Mouse (Mus musculus) kidney, postnatal 0 days (tissue): ENCODE measurements around the gene Stn1. TPM values are rescaled to one million over a fixed set of nuclear protein-coding genes. Genes with fewer than 3 reads are reported as not detected.

Source experiments
- ATAC-seq: fragments of 200-750 bp; cut with Nextera tagmentation; replicated peaks from 2 replicates; pipeline ENCODE4 v1.8.0; 2017; ENCODE audit warnings: low read depth, moderate number of reproducible peaks, moderate TSS enrichment, moderate library complexity; ENCODE audit not compliant: low FRiP score
- DNase-seq: peaks from one replicate; pipeline ENCODE4 v3.0.0-alpha.2; 2016; ENCODE audit warnings: low spot score
- H3K27ac ChIP-seq: fragments of 300-500 bp; sonication (generic); 2 replicates; pipeline ENCODE4 v1.5.1; 2014; ENCODE audit warnings: mild to moderate bottlenecking
- H3K27me3 ChIP-seq: fragments of 300-500 bp; sonication (generic); 2 replicates; pipeline ENCODE4 v1.6.1; 2014; ENCODE audit warnings: low read length, mixed read lengths; ENCODE audit not compliant: insufficient read depth
- H3K36me3 ChIP-seq: fragments of 300-500 bp; sonication (generic); 2 replicates; pipeline ENCODE4 v1.6.1; 2014; ENCODE audit warnings: low read length, mixed read lengths; ENCODE audit not compliant: insufficient read depth
- H3K4me1 ChIP-seq: fragments of 300-500 bp; sonication (generic); replicated peaks from 2 replicates; pipeline ENCODE4 v1.6.1; 2014; ENCODE audit warnings: antibody characterized with exemption, low read length, mixed read lengths; ENCODE audit not compliant: insufficient read depth
- H3K4me2 ChIP-seq: fragments of 300-500 bp; sonication (generic); 2 replicates; pipeline ENCODE4 v1.6.1; 2014; ENCODE audit warnings: mild to moderate bottlenecking, low read length, moderate library complexity, mixed read lengths
- H3K4me3 ChIP-seq: fragments of 300-500 bp; sonication (generic); replicated peaks from 2 replicates; pipeline ENCODE4 v1.5.1; 2014; ENCODE audit warnings: low read depth, low read length
- H3K9ac ChIP-seq: fragments of 300-500 bp; sonication (generic); 2 replicates; pipeline ENCODE4 v1.6.1; 2014; ENCODE audit warnings: low read depth, low read length
- H3K9me3 ChIP-seq: fragments of 300-500 bp; sonication (generic); replicated peaks from 2 replicates; pipeline ENCODE4 v1.6.1; 2016; ENCODE audit warnings: low read length, inconsistent platforms, mixed read lengths
- CTCF ChIP-seq: IDR thresholded peaks from 2 replicates; pipeline ENCODE4 v1.5.1; 2016; ENCODE audit warnings: antibody characterized with exemption, low read depth, mild to moderate bottlenecking, moderate library complexity
- WGBS: fragments of 180-500 bp; shearing (Covaris S2); extraction: QIAGEN DNeasy Blood & Tissue Kit; methylation state at CpG from one replicate; pipeline ENCODE4 v1.1.7; 2014; 5-methylcytosine and 5-hydroxymethylcytosine counted together
- polyA plus RNA-seq: library from polyadenylated mRNA; unstranded; fragments of >200 nt; fragmentation: Nextera tagmentation; extraction: Ambion mirVana; gene quantifications from 2 replicates; pipeline ENCODE4 v1.2.1, GENCODE M21; 2015

Stn1 gene
- polyA plus RNA-seq, 1 experiment from 2014 or later, result 31.5 TPM

GRCm38 (mm10) chr19:47548432-47549076, 11.2 kb upstream of the Stn1 start:
- H3K9ac ChIP-seq, result no peak overlapping the region
- H3K27ac ChIP-seq, result no peak overlapping the region; the same call in 1 of the 2 replicates
- 79% methylated on average over 11 of the region's 11 CpGs for WGBS
- no peaks in the 10 kb centered on the region for H3K27me3 ChIP-seq
- H3K9me3 ChIP-seq, result no peaks in the 10 kb centered on the region
- no peak overlapping the region for H3K4me3 ChIP-seq
- H3K4me2 ChIP-seq, result no peak overlapping the region
- no peak for TF ChIP-seq CTCF
- H3K36me3 ChIP-seq, result no peaks in the 10 kb centered on the region
- H3K4me1 ChIP-seq, result no peaks in the 10 kb centered on the region
- DNase-seq (peak; percentile 68), ATAC-seq (no peak)

- ATAC-seq, result no peak
- H3K27me3 ChIP-seq, result no peaks in the 10 kb centered on the region
- no peak overlapping the region for H3K4me3 ChIP-seq
- H3K9ac ChIP-seq, result no peak overlapping the region
- no peaks in the 10 kb centered on the region for H3K4me1 ChIP-seq
- no peak overlapping the region for H3K4me2 ChIP-seq
- DNase-seq, result no peak
- H3K9me3 ChIP-seq, result no peaks in the 10 kb centered on the region
- no peak overlapping the region for H3K27ac ChIP-seq
- TF ChIP-seq CTCF, result no peak
- no peaks in the 10 kb centered on the region for H3K36me3 ChIP-seq
Observed at GRCm38 (mm10) chr19:47545528-47545927, 8.2 kb upstream of the Stn1 start.

DNA sequence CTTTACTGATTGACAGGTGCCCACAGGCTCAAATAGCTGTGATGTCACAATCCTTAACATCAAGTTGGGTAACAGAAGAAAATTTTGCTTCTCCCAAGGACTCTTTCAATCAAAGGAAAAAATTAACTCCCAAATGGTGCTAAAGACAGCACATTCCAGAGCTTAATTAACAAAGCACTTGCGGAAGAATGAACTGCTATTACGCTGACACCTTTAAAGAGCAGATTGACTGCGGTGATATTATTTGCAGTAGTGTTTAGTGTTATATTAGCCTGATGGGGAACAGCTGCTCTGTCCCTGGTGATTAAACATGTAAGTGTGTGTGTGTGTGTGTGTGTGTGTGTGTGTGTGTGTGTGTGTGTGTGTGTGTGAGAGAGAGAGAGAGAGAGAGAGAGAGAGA, 7.7 kb upstream of the Stn1 start:
- Histone ChIP-seq H3K9me3 (no peaks in the 10 kb centered on the region), H3K27ac (no peak overlapping the region), H3K9ac (no peak overlapping the region), H3K4me3 (no peak overlapping the region), H3K36me3 (no peaks in the 10 kb centered on the region), H3K27me3 (no peaks in the 10 kb centered on the region), H3K4me1 (no peaks in the 10 kb centered on the region), H3K4me2 (no peak overlapping the region)
- peak; percentile 54 for DNase-seq
- TF ChIP-seq CTCF, result no peak
- 26% methylated on average over 3 of the region's 3 CpGs for WGBS
- ATAC-seq, result no peak

DNA sequence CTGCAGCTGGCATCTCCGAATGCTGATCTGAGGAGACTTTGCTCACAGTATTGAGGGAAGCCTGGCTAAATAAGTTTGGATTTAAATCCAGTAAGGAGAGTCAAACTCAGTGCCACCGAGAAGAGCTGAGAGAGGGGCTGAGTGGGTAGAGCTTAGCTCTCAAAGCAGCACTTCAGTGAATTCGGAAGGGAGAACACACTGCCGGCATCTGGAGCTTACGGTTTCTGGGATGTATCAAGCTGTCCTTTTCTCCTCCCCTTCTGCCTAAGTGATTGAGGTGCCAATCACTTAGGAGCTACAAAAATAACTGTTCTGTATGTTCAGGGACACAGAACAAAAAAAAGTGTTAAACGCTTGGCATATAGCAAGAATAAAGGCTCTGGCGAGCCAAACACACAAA, 5.1 kb upstream of the Stn1 start:
- peaks cover 13% of the 10 kb centered on the region for H3K4me1 ChIP-seq
- no peaks in the 10 kb centered on the region for H3K27me3 ChIP-seq
- H3K36me3 ChIP-seq, result no peaks in the 10 kb centered on the region
- DNase-seq, result no peak
- H3K4me2 ChIP-seq, result no peak overlapping the region
- no peak overlapping the region for H3K27ac ChIP-seq
- H3K9ac ChIP-seq, result no peak overlapping the region
- ATAC-seq, result no peak
- TF ChIP-seq CTCF, result no peak
- H3K9me3 ChIP-seq, result no peaks in the 10 kb centered on the region
- H3K4me3 ChIP-seq, result no peak overlapping the region
- 66% methylated on average over 7 of the region's 7 CpGs for WGBS

DNA sequence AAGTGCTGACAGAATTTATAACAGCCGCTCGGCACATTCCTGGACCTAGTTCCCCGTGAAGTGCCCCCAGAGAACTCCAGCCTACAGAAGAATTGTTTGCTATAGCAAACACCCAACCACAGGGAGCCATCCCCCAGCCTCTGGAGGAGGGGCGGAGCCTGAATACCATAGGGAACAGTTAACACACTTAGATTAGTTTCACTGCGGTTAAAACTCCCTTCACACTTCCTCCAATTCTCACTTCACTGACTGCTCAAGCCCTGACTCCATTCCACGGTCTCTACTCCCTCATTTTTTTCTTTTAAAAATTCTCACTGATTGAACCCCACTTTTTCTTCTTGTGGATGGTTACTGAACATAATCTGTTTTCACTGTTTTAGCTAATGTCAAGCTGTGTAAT, 1.5 kb upstream of the Stn1 start:
- TF ChIP-seq CTCF, result no peak
- H3K9ac ChIP-seq, result no peak overlapping the region
- DNase-seq (peak; percentile 83), ATAC-seq (no peak)
- 0 out of 2 replicates have a peak overlapping the region, but pooled peaks have one; percentile 10 for H3K4me2 ChIP-seq
- 5% methylated on average over 6 of the region's 6 CpGs for WGBS
- peaks cover 21% of the 10 kb centered on the region for H3K4me1 ChIP-seq
- no peak overlapping the region for H3K4me3 ChIP-seq
- peak overlapping the region; percentile 89 for H3K27ac ChIP-seq
- no peaks in the 10 kb centered on the region for H3K36me3 ChIP-seq
- no peaks in the 10 kb centered on the region for H3K9me3 ChIP-seq
- no peaks in the 10 kb centered on the region for H3K27me3 ChIP-seq

GRCm38 (mm10) chr19:47537879-47538278, 572 bp upstream of the Stn1 start:
- Histone ChIP-seq H3K9ac (no peak overlapping the region), H3K27ac (peak overlapping the region; percentile 89), H3K4me2 (peak overlapping the region; percentile 79), H3K36me3 (no peaks in the 10 kb centered on the region), H3K4me3 (no peak overlapping the region), H3K9me3 (no peaks in the 10 kb centered on the region), H3K4me1 (peaks cover 21% of the 10 kb centered on the region), H3K27me3 (no peaks in the 10 kb centered on the region)
- TF ChIP-seq CTCF, result no peak
- DNase-seq, result peak; percentile 29
- no peak for ATAC-seq
- 56% methylated on average over 6 of the region's 6 CpGs for WGBS
